Mouse (Mus musculus) myocyte (in vitro differentiated cells): ENCODE results near the gene Slc34a3. TPM values are rescaled to one million over a fixed set of nuclear protein-coding genes. Genes with fewer than 3 reads are reported as not detected.

ENCODE experiments used
- H3K27me3 ChIP-seq: one replicate; pipeline ENCODE4 v1.6.1; 2011; ENCODE audit not compliant: control insufficient read depth, insufficient read depth, insufficient read length
- H3K36me3 ChIP-seq: one replicate; pipeline ENCODE4 v1.6.1; 2011; ENCODE audit not compliant: control insufficient read depth, insufficient read depth
- H3K4me2 ChIP-seq: one replicate; pipeline ENCODE4 v1.6.1; 2011; ENCODE audit warnings: low read depth, control low read depth
- H3K4me3 ChIP-seq: one replicate; pipeline ENCODE4 v1.5.1; 2011; ENCODE audit warnings: mild to moderate bottlenecking, control low read depth, moderate library complexity
- H3K79me2 ChIP-seq: one replicate; pipeline ENCODE4 v1.6.1; 2011; ENCODE audit not compliant: control insufficient read depth, insufficient read depth
- H3ac ChIP-seq: one replicate; pipeline ENCODE4 v1.6.1; 2011; ENCODE audit not compliant: control insufficient read depth, insufficient read length
- CEBPB ChIP-seq: IDR thresholded peaks from 2 replicates; pipeline ENCODE4 v1.6.1; 2011; ENCODE audit warnings: mild to moderate bottlenecking, moderate library complexity; ENCODE audit not compliant: poor library complexity, insufficient read depth, severe bottlenecking
- E2F4 ChIP-seq: IDR thresholded peaks from one replicate; pipeline ENCODE4 v1.6.1; 2011; ENCODE audit warnings: mild to moderate bottlenecking, control low read depth, moderate library complexity; ENCODE audit not compliant: insufficient read depth
- MAX ChIP-seq: IDR thresholded peaks from one replicate; pipeline ENCODE4 v1.6.1; 2011; ENCODE audit warnings: low read depth, mild to moderate bottlenecking, control low read depth
- MYOD1 ChIP-seq, 3 experiments: IDR thresholded peaks; one replicate each; pipeline ENCODE4 v1.6.1; 2011; ENCODE audit warnings: control low read depth in 2 of 3, low read depth in 2 of 3, mild to moderate bottlenecking in 2 of 3, moderate library complexity in 1 of 3; ENCODE audit not compliant: insufficient read length in 2 of 3, control insufficient read depth in 1 of 3
- MYOG ChIP-seq, 3 experiments: IDR thresholded peaks; one replicate each; pipeline ENCODE4 v1.6.1; 2011; ENCODE audit warnings: control low read depth in 2 of 3, low read depth in 2 of 3, mild to moderate bottlenecking in 2 of 3; ENCODE audit not compliant: insufficient read length in 2 of 3, control insufficient read depth in 1 of 3, insufficient read depth in 1 of 3
- POLR2A ChIP-seq: IDR thresholded peaks from one replicate; pipeline ENCODE4 v1.6.1; 2011; ENCODE audit warnings: low read depth, mild to moderate bottlenecking, control low read depth, moderate library complexity; ENCODE audit not compliant: insufficient read length
- POLR2AphosphoS2 ChIP-seq: IDR thresholded peaks from one replicate; pipeline ENCODE4 v1.6.1; 2011; ENCODE audit warnings: low read depth, control low read depth; ENCODE audit not compliant: insufficient read length
- REST ChIP-seq: IDR thresholded peaks from one replicate; pipeline ENCODE4 v1.6.1; 2011; ENCODE audit warnings: mild to moderate bottlenecking, control low read depth, moderate library complexity; ENCODE audit not compliant: insufficient read depth, insufficient read length
- SRF ChIP-seq: IDR thresholded peaks from one replicate; pipeline ENCODE4 v1.6.1; 2011; ENCODE audit warnings: low read depth; ENCODE audit not compliant: control insufficient read depth, insufficient read length
- TCF12 ChIP-seq: IDR thresholded peaks from one replicate; pipeline ENCODE4 v1.6.1; 2011; ENCODE audit warnings: mild to moderate bottlenecking, control low read depth; ENCODE audit not compliant: poor library complexity, insufficient read depth, severe bottlenecking
- TCF3 ChIP-seq: IDR thresholded peaks from one replicate; pipeline ENCODE4 v1.6.1; 2011; ENCODE audit warnings: low read depth, control low read depth; ENCODE audit not compliant: insufficient read length
- USF1 ChIP-seq: IDR thresholded peaks from one replicate; pipeline ENCODE4 v1.6.1; 2011; ENCODE audit warnings: low read depth, mild to moderate bottlenecking, control low read depth, moderate library complexity
- polyA plus RNA-seq: library from polyadenylated mRNA; unstranded; fragments of >200 nt; fragmentation: generic; extraction: Trizol; gene quantifications from one replicate; pipeline ENCODE4 v1.2.1, GENCODE M21; 2012; ENCODE audit warnings: missing spikeins

The Slc34a3 gene
- polyA plus RNA-seq, 1 experiment: not detected

GRCm38 (mm10) chr2:25237522-25237921, 3.4 kb upstream of the Slc34a3 start:
- Histone ChIP-seq H3K27me3 (peaks cover 55% of the 10 kb centered on the region), H3K4me2 (no peak overlapping the region), H3ac (no peak overlapping the region), H3K4me3 (no peak overlapping the region), H3K79me2 (no peaks in the 10 kb centered on the region), H3K36me3 (no peaks in the 10 kb centered on the region)
- TF ChIP-seq USF1 (no peak), E2F4 (no peak), MYOG (IDR thresholded peaks at IDR 0.05; ENCODE audit: control insufficient read depth in 1 of 3, insufficient read depth in 1 of 3, insufficient read length in 2 of 3, low read depth in 2 of 3) (no peak), REST (no peak)

GRCm38 (mm10) chr2:25236614-25237013, 2.5 kb upstream of the Slc34a3 start, which contains the start of gene Rnf224:
Gene Rnf224 (minus strand): TSS chr2:25236787.
- H3K27me3 ChIP-seq: peaks cover 55% of the 10 kb centered on the region
- no peak within 1 kb of the TSS for H3ac ChIP-seq
- no peaks in the 10 kb centered on the region for H3K36me3 ChIP-seq
- H3K4me3 ChIP-seq: no peak within 1 kb of the TSS
- TF ChIP-seq POLR2A: no peak
- no peak for TF ChIP-seq MYOG (IDR thresholded peaks at IDR 0.05; ENCODE audit: control insufficient read depth in 1 of 3, insufficient read depth in 1 of 3, insufficient read length in 2 of 3, low read depth in 2 of 3)
- TF ChIP-seq TCF12: no peak
- TF ChIP-seq TCF3: no peak
- no peak for TF ChIP-seq MYOD1 (IDR thresholded peaks at IDR 0.05; ENCODE audit: control insufficient read depth in 1 of 3, insufficient read length in 2 of 3, low read depth in 2 of 3)
- no peak for TF ChIP-seq MAX
- TF ChIP-seq SRF: no peak
- TF ChIP-seq CEBPB: no peak
- TF ChIP-seq E2F4: no peak
- no peak for TF ChIP-seq USF1
- no peak for TF ChIP-seq REST
- TF ChIP-seq POLR2AphosphoS2: no peak
- H3K4me2 ChIP-seq: no peak within 1 kb of the TSS
- no peaks in the 10 kb centered on the region for H3K79me2 ChIP-seq

- TF ChIP-seq TCF12: no peak
- TF ChIP-seq MYOD1 (IDR thresholded peaks at IDR 0.05; ENCODE audit: control insufficient read depth in 1 of 3, insufficient read length in 2 of 3, low read depth in 2 of 3): no peak
- Histone ChIP-seq H3K27me3 (peaks cover 69% of the 10 kb centered on the region), H3K36me3 (no peaks in the 10 kb centered on the region), H3ac (no peak overlapping the region), H3K79me2 (no peaks in the 10 kb centered on the region), H3K4me2 (no peak overlapping the region), H3K4me3 (no peak overlapping the region)
Measured at GRCm38 (mm10) chr2:25234551-25235220, 522 bp upstream of the Slc34a3 start.

GRCm38 (mm10) chr2:25233421-25233820, 743 bp downstream of the Slc34a3 start:
- Histone ChIP-seq H3K4me2 (no peak overlapping the region), H3K27me3 (peaks cover 69% of the 10 kb centered on the region), H3K4me3 (no peak overlapping the region), H3K79me2 (no peaks in the 10 kb centered on the region), H3ac (no peak overlapping the region), H3K36me3 (no peaks in the 10 kb centered on the region)
- TF ChIP-seq E2F4 (no peak), REST (no peak), MAX (no peak), POLR2AphosphoS2 (no peak), POLR2A (no peak), USF1 (no peak), CEBPB (no peak), TCF3 (no peak), MYOG (IDR thresholded peaks at IDR 0.05; ENCODE audit: control insufficient read depth in 1 of 3, insufficient read depth in 1 of 3, insufficient read length in 2 of 3, low read depth in 2 of 3) (no peak)

GRCm38 (mm10) chr2:25231038-25231437, 3.1 kb downstream of the Slc34a3 start:
- H3K4me3 ChIP-seq: no peak overlapping the region
- no peaks in the 10 kb centered on the region for H3K36me3 ChIP-seq
- H3K27me3 ChIP-seq: peaks cover 61% of the 10 kb centered on the region
- no peak overlapping the region for H3K4me2 ChIP-seq
- no peak overlapping the region for H3ac ChIP-seq
- no peaks in the 10 kb centered on the region for H3K79me2 ChIP-seq
- TF ChIP-seq TCF3 (no peak), USF1 (no peak)
